Mouse (Mus musculus) heart, adult 2 months (tissue): ENCODE results near the gene Gabbr2. TPM values are rescaled to one million over a fixed set of nuclear protein-coding genes. Genes with fewer than 3 reads are reported as not detected.

Experiments used
- DNase-seq, 2 experiments: peaks; one replicate each; pipeline ENCODE4 v3.0.0; 2021
- H3K27ac ChIP-seq: fragments of 200-600 bp; 2 replicates; pipeline ENCODE4 v1.8.1; 2022
- H3K27me3 ChIP-seq: fragments of 200-500 bp; 2 replicates; pipeline ENCODE4 v1.6.1; 2012; ENCODE audit warnings: mild to moderate bottlenecking, low read length, inconsistent platforms, mixed read lengths; ENCODE audit not compliant: control insufficient read depth, insufficient read depth
- H3K36me3 ChIP-seq: fragments of 200-500 bp; 2 replicates; pipeline ENCODE4 v1.6.1; 2012; ENCODE audit warnings: low read length, inconsistent platforms; ENCODE audit not compliant: control insufficient read depth, insufficient read depth
- H3K4me1 ChIP-seq: fragments of 200-500 bp; 2 replicates; pipeline ENCODE4 v1.6.1; 2011; ENCODE audit warnings: low read length; ENCODE audit not compliant: control insufficient read depth, insufficient read depth
- H3K4me3 ChIP-seq: fragments of 200-600 bp; 2 replicates; pipeline ENCODE4 v1.8.1; 2022
- H3K79me2 ChIP-seq: fragments of 200-500 bp; replicated peaks from 2 replicates; pipeline ENCODE4 v1.6.1; 2012; ENCODE audit warnings: mild to moderate bottlenecking, inconsistent platforms, low read length, moderate library complexity, mixed read lengths; ENCODE audit not compliant: control insufficient read depth, insufficient read depth
- H3K9ac ChIP-seq: fragments of 200-500 bp; 2 replicates; pipeline ENCODE4 v1.6.1; 2012; ENCODE audit warnings: low read depth, mild to moderate bottlenecking, control low read depth, inconsistent platforms, low read length, mixed read lengths
- CTCF ChIP-seq: fragments of 200-600 bp; IDR thresholded peaks from 2 replicates; pipeline ENCODE4 v1.8.1; 2022; ENCODE audit warnings: antibody characterized with exemption, mild to moderate bottlenecking, moderate library complexity
- EP300 ChIP-seq: fragments of 200-500 bp; IDR thresholded peaks from 2 replicates; pipeline ENCODE4 v1.6.1; 2011; ENCODE audit warnings: low read depth, low read length, control low read depth; ENCODE audit not compliant: insufficient read depth
- POLR2A ChIP-seq: fragments of 200-500 bp; IDR thresholded peaks from 2 replicates; pipeline ENCODE4 v1.6.1; 2011; ENCODE audit warnings: mild to moderate bottlenecking, low read depth, low read length, control low read depth; ENCODE audit not compliant: insufficient read depth
- WGBS: fragments of 180-500 bp; shearing (Covaris S2); methylation state at CpG from one replicate; pipeline ENCODE4 v1.1.7; 2018; 5-methylcytosine and 5-hydroxymethylcytosine counted together
- intact Hi-C: fragments of 180-260 bp; cut with DNase I; formaldehyde crosslinking; loops from one replicate; pipeline ENCODE4 v1.15.1; 2025
- polyA plus RNA-seq: library from polyadenylated mRNA; depleted of rRNA; stranded (reverse); fragments of >200 nt; gene quantifications from 2 replicates; pipeline ENCODE4 v1.2.3, GENCODE M21; 2012
- total RNA-seq, 2 experiments: library from RNA; stranded (reverse); gene quantifications; 2 replicates each; pipeline ENCODE4 v1.2.3; 2021

Gene Gabbr2
- total and polyA plus RNA-seq, 3 experiments: 0.09 to 0.18 TPM; not detected in 1

DNA sequence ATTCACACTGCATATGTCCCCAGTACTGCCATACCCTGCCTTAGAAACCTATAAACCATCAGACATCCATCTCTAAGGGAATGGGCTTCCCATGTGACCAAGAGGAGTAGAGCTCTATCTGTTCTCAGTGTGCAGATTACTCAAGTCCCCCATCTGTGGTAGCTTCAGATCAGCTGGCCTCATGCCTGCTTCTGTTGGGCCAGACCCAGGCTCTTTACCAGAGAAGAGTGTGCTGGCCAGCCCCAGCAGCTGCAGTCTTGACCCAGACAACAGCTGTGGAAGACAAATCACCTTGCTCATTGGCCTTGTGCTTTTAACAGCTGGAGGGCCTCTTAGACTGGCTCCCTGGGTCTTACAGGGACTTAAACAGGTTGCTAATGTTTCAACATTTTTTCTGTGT lies 25.1 kb downstream of the Gabbr2 start:
- Histone ChIP-seq H3K27ac (no peak overlapping the region), H3K79me2 (no peaks in the 10 kb centered on the region), H3K36me3 (no peaks in the 10 kb centered on the region), H3K4me3 (no peak overlapping the region), H3K27me3 (no peaks in the 10 kb centered on the region), H3K9ac (no peak overlapping the region), H3K4me1 (no peaks in the 10 kb centered on the region)
- intact Hi-C loops: no loop called here
- no peak for DNase-seq
- TF ChIP-seq POLR2A (no peak), CTCF (no peak), EP300 (no peak)

GRCm38 (mm10) chr4:46961403-46961802 lies 30.3 kb downstream of the Gabbr2 start:
- no peak overlapping the region for H3K9ac ChIP-seq
- no peak for DNase-seq
- intact Hi-C loops: no loop called here
- no peak for TF ChIP-seq EP300
- no peak for TF ChIP-seq POLR2A
- TF ChIP-seq CTCF: no peak
- H3K4me3 ChIP-seq: no peak overlapping the region
- no peak overlapping the region for H3K27ac ChIP-seq
- no peaks in the 10 kb centered on the region for H3K4me1 ChIP-seq
- H3K79me2 ChIP-seq: no peaks in the 10 kb centered on the region
- no peaks in the 10 kb centered on the region for H3K36me3 ChIP-seq
- H3K27me3 ChIP-seq: no peaks in the 10 kb centered on the region
- 83% methylated on average over 2 of the region's 2 CpGs for WGBS

DNA sequence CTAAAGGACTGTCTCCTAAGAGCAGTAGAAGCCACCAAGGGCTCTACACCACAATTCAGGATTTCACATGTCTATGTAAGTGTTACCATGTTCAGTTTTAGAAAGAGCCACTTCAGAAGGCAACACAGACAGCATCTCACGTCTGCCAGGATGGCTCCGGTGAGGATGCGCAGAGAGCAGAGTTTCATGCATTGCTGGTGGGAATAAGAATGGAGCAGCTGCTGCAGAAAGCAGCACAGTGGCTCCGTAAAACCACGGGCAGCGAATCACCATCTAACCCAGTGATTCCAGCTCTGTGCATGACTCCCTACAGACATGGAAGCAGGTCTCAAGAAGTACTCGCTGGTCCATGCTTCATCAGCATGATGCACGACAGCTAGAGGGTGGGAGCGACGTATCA lies 31.5 kb downstream of the Gabbr2 start:
- H3K36me3 ChIP-seq: no peaks in the 10 kb centered on the region
- intact Hi-C loops: no loop called here
- H3K27ac ChIP-seq: no peak overlapping the region
- no peak for DNase-seq
- H3K4me3 ChIP-seq: no peak overlapping the region
- TF ChIP-seq POLR2A (no peak), CTCF (no peak), EP300 (no peak)
- no peaks in the 10 kb centered on the region for H3K27me3 ChIP-seq
- WGBS: 83% methylated on average over 10 of the region's 10 CpGs
- H3K4me1 ChIP-seq: no peaks in the 10 kb centered on the region
- H3K9ac ChIP-seq: no peak overlapping the region
- no peaks in the 10 kb centered on the region for H3K79me2 ChIP-seq

- intact Hi-C loops: no loop called here
- 89% methylated on average over 6 of the region's 6 CpGs for WGBS
- no peaks in the 10 kb centered on the region for H3K27me3 ChIP-seq
- no peaks in the 10 kb centered on the region for H3K4me1 ChIP-seq
- no peaks in the 10 kb centered on the region for H3K36me3 ChIP-seq
- H3K27ac ChIP-seq: no peak overlapping the region
- H3K79me2 ChIP-seq: no peaks in the 10 kb centered on the region
- H3K4me3 ChIP-seq: no peak overlapping the region
- DNase-seq: no peak
- H3K9ac ChIP-seq: no peak overlapping the region
- TF ChIP-seq EP300 (no peak), POLR2A (no peak), CTCF (no peak)
These were observed 31.9 kb downstream of the Gabbr2 start for GRCm38 (mm10) chr4:46959776-46960175.

DNA sequence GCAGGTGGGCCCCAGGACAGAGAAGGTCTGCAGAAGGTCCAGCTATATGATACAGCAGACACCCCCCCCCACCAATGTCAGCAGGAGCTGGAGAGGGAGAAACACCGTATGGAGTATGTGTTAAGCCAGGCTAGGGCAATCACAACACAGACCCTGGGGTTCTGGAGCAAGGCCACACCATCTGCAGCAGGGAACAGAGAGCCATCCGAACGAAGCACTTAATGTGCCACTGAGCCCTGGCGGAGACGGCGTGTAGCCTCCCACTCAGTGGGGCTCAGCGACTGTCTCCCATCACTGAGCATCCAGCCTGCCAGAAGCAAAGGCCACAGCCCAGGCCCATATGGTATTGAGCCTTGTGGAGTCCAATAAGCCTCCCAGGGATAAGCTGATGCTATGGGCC lies 33.7 kb downstream of the Gabbr2 start:
- Histone ChIP-seq H3K36me3 (no peaks in the 10 kb centered on the region), H3K9ac (no peak overlapping the region), H3K4me3 (no peak overlapping the region), H3K27ac (no peak overlapping the region), H3K4me1 (no peaks in the 10 kb centered on the region), H3K27me3 (no peaks in the 10 kb centered on the region), H3K79me2 (no peaks in the 10 kb centered on the region)
- intact Hi-C loops: no loop called here
- 80% methylated on average over 7 of the region's 7 CpGs for WGBS
- no peak for TF ChIP-seq EP300
- TF ChIP-seq CTCF: no peak
- no peak for TF ChIP-seq POLR2A
- no peak for DNase-seq

- H3K27ac ChIP-seq: no peak overlapping the region
- no peak overlapping the region for H3K4me3 ChIP-seq
- TF ChIP-seq POLR2A: no peak
- no peak for TF ChIP-seq EP300
- TF ChIP-seq CTCF: no peak
- no peak overlapping the region for H3K9ac ChIP-seq
- no peaks in the 10 kb centered on the region for H3K27me3 ChIP-seq
- H3K4me1 ChIP-seq: no peaks in the 10 kb centered on the region
- no peak for DNase-seq
- intact Hi-C loops: no loop called here
- H3K36me3 ChIP-seq: no peaks in the 10 kb centered on the region
- WGBS: 56% methylated on average over 4 of the region's 4 CpGs
- no peaks in the 10 kb centered on the region for H3K79me2 ChIP-seq
These were observed 34.7 kb downstream of the Gabbr2 start for GRCm38 (mm10) chr4:46956966-46957365.

DNA sequence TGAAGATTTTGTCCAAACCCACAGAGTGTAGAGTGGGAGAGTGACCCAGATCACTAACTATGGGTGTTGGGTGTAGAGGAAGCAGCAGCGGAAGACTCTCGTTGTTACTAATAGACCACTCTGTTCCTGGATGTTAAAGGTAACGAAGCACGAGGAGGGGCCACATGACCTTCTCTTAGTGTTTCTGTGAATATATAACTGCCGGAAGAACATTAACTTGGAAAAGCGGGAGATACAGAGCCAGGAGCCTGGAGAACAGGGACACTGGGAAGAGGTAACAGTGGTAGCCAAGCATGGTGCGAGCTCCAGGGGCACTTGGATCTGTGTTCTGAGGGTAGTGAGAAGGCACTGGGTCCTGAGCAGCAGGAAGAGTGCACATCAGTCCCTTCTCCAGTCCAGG lies 38.7 kb downstream of the Gabbr2 start:
- no peaks in the 10 kb centered on the region for H3K27me3 ChIP-seq
- no peak for DNase-seq
- intact Hi-C loops: no loop called here
- H3K9ac ChIP-seq: no peak overlapping the region
- TF ChIP-seq CTCF: no peak
- no peak for TF ChIP-seq EP300
- TF ChIP-seq POLR2A: no peak
- H3K79me2 ChIP-seq: no peaks in the 10 kb centered on the region
- H3K4me3 ChIP-seq: no peak overlapping the region
- H3K4me1 ChIP-seq: no peaks in the 10 kb centered on the region
- H3K27ac ChIP-seq: no peak overlapping the region
- no peaks in the 10 kb centered on the region for H3K36me3 ChIP-seq
- 89% methylated on average over 7 of the region's 7 CpGs for WGBS
